Mouse (Mus musculus): ENCODE measurements around the gene Ccdc83.

DNA sequence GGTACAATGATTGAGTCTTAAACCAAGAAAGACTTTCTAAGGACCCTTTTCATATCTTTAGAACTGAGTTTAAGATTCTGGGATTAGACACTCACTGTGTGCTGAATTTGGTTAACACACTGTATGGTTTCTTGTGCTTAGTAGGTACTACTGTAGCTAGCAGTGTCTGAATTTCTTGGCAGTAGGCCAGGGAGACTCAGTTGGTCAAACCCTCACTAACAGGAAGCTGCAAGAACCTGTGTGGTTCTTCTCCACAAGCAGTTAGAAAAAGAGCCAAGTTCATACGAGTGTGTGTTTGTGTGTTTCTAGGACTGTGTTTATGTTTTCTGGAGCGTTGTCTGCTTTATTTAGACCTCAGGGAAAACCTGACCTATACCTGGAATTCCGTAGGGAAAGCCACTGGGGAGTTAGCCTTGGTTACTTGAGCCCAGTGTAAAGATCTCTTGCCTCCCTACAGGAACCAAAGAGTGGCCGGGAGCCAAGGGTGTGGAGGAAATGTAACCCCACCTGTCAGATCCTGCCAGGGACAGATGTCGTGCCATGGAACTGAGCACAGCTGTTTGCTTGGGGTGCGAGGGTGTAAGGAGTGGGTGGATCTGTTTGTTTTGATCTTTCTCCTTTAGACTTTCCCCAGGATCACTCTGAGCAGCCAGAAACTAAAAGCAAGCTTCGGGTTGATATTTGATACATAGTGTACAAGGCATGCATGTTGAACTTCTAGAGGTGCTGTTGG, 46.7 kb upstream of the Ccdc83 start:
- no peak for TF ChIP-seq POLR2A (IDR thresholded peaks at IDR 0.05; ENCODE audit: insufficient read depth, low read depth, low read length)
- no peak for TF ChIP-seq CTCF (IDR thresholded peaks at IDR 0.05)
